Mouse (Mus musculus) CH12.LX (cell line): ENCODE measurements around the gene Speg. TPM values are rescaled to one million over a fixed set of nuclear protein-coding genes. Genes with fewer than 3 reads are reported as not detected.
A peak's percentile ranks its signal among the peaks of the same experiment; 100 is the strongest.

ENCODE experiments used
- DNase-seq: peaks from one replicate; pipeline ENCODE4 v3.0.0-alpha.2; 2013; ENCODE audit errors: extremely low read depth
- H3K27ac ChIP-seq: 2 replicates; pipeline ENCODE4 v1.5.1; 2012; ENCODE audit warnings: low read depth, mild to moderate bottlenecking, control low read depth, moderate library complexity; ENCODE audit not compliant: insufficient read depth
- H3K27me3 ChIP-seq: replicated peaks from 2 replicates; pipeline ENCODE3; 2012; ENCODE audit warnings: inconsistent platforms
- H3K36me3 ChIP-seq, 2 experiments: replicated peaks in 1 of 2; 2 replicates each; pipeline versions ENCODE3 to v1.6.1; 2012; ENCODE audit warnings: inconsistent platforms in 1 of 2, low read length in 1 of 2, mild to moderate bottlenecking in 1 of 2, mixed read lengths in 1 of 2, moderate library complexity in 1 of 2; ENCODE audit not compliant: control insufficient read depth in 1 of 2, insufficient read depth in 1 of 2
- H3K4me1 ChIP-seq, 2 experiments: 2 replicates each; pipeline ENCODE4 v1.6.1; 2012; ENCODE audit warnings: inconsistent platforms in 1 of 2, moderate library complexity in 1 of 2; ENCODE audit not compliant: insufficient read depth in 2 of 2, control insufficient read depth in 1 of 2
- H3K4me2 ChIP-seq: 2 replicates; pipeline ENCODE4 v1.6.1; 2012; ENCODE audit warnings: low read depth, mild to moderate bottlenecking, control low read depth; ENCODE audit not compliant: poor library complexity, insufficient read depth, severe bottlenecking
- H3K4me3 ChIP-seq, 3 experiments: fragments of 150-350 bp in 1 of 3; sonication (generic) in 1 of 3; replicated peaks in 1 of 3; 2 replicates each; pipeline versions ENCODE3 to v1.5.1; 2011 to 2012; ENCODE audit warnings: low read depth in 2 of 3, low read length in 2 of 3, mild to moderate bottlenecking in 2 of 3, moderate library complexity in 2 of 3, control low read depth in 1 of 3, improper control_type of control experiment in 1 of 3, inconsistent platforms in 1 of 3, mixed read lengths in 1 of 3; ENCODE audit not compliant: poor library complexity in 1 of 3
- H3K79me2 ChIP-seq: replicated peaks from 2 replicates; pipeline ENCODE4 v1.6.1; 2012; ENCODE audit warnings: mild to moderate bottlenecking, moderate library complexity; ENCODE audit not compliant: control insufficient read depth, poor library complexity, insufficient read depth, severe bottlenecking; ENCODE audit errors: extremely low read depth
- H3K9ac ChIP-seq: 2 replicates; pipeline ENCODE4 v1.6.1; 2012; ENCODE audit warnings: low read depth, mild to moderate bottlenecking, control low read depth, moderate library complexity; ENCODE audit not compliant: insufficient read depth
- H3K9me3 ChIP-seq: replicated peaks from 2 replicates; pipeline ENCODE3; 2012; ENCODE audit warnings: low read length, inconsistent platforms, mixed read lengths
- BHLHE40 ChIP-seq: IDR thresholded peaks from 2 replicates; pipeline ENCODE4 v1.6.1; 2011; ENCODE audit warnings: mild to moderate bottlenecking, low read depth, low read length, improper control_type of control experiment
- CHD1 ChIP-seq: IDR thresholded peaks from 2 replicates; pipeline ENCODE4 v1.6.1; 2012; ENCODE audit warnings: low read depth, low read length, improper control_type of control experiment, inconsistent platforms
- CHD2 ChIP-seq: IDR thresholded peaks from 2 replicates; pipeline ENCODE4 v1.6.1; 2011; ENCODE audit warnings: low read length, improper control_type of control experiment
- ELF1 ChIP-seq: IDR thresholded peaks from 2 replicates; pipeline ENCODE4 v1.6.1; 2014; ENCODE audit warnings: low read depth, mild to moderate bottlenecking, inconsistent platforms, low read length, improper control_type of control experiment
- EP300 ChIP-seq: IDR thresholded peaks from 2 replicates; pipeline ENCODE4 v1.6.1; 2011; ENCODE audit warnings: low read length, improper control_type of control experiment
- GABPA ChIP-seq: IDR thresholded peaks from 2 replicates; pipeline ENCODE4 v1.6.1; 2012; ENCODE audit warnings: low read depth, low read length, improper control_type of control experiment, inconsistent platforms; ENCODE audit not compliant: insufficient replicate concordance
- HCFC1 ChIP-seq: IDR thresholded peaks from 2 replicates; pipeline ENCODE4 v1.6.1; 2012; ENCODE audit warnings: low read depth, mild to moderate bottlenecking, inconsistent platforms, low read length, improper control_type of control experiment
- KAT2A ChIP-seq: IDR thresholded peaks from 2 replicates; pipeline ENCODE4 v1.6.1; 2012; ENCODE audit warnings: low read length, improper control_type of control experiment, inconsistent platforms; ENCODE audit not compliant: insufficient replicate concordance
- MAFK ChIP-seq: IDR thresholded peaks from 2 replicates; pipeline ENCODE4 v1.6.1; 2011; ENCODE audit warnings: low read length, improper control_type of control experiment; ENCODE audit not compliant: insufficient replicate concordance
- MAX ChIP-seq: IDR thresholded peaks from 2 replicates; pipeline ENCODE4 v1.6.1; 2011; ENCODE audit warnings: low read length, improper control_type of control experiment
- MEF2A ChIP-seq: IDR thresholded peaks from 2 replicates; pipeline ENCODE4 v1.6.1; 2014; ENCODE audit warnings: low read depth, mild to moderate bottlenecking, inconsistent platforms, low read length, improper control_type of control experiment, borderline replicate concordance
- NRF1 ChIP-seq: IDR thresholded peaks from 2 replicates; pipeline ENCODE4 v1.6.1; 2014; ENCODE audit warnings: low read depth, mild to moderate bottlenecking, inconsistent platforms, low read length, improper control_type of control experiment, moderate library complexity
- PAX5 ChIP-seq: IDR thresholded peaks from 2 replicates; pipeline ENCODE4 v1.6.1; 2012; ENCODE audit warnings: low read length, inconsistent platforms, mixed read lengths
- POLR2A ChIP-seq: IDR thresholded peaks from 2 replicates; pipeline ENCODE4 v1.6.1; 2011; ENCODE audit warnings: low read depth, mild to moderate bottlenecking, improper control_type of control experiment, low read length
- RAD21 ChIP-seq: IDR thresholded peaks from 2 replicates; pipeline ENCODE4 v1.6.1; 2011; ENCODE audit warnings: low read depth, mild to moderate bottlenecking, low read length, improper control_type of control experiment, moderate library complexity
- RCOR1 ChIP-seq: conservative IDR thresholded peaks from 2 replicates; pipeline ENCODE4 v1.6.1; 2012; ENCODE audit warnings: low read depth, mild to moderate bottlenecking, inconsistent platforms, low read length, improper control_type of control experiment
- UBTF ChIP-seq: IDR thresholded peaks from 2 replicates; pipeline ENCODE4 v1.6.1; 2012; ENCODE audit warnings: low read depth, mild to moderate bottlenecking, inconsistent platforms, low read length, improper control_type of control experiment, moderate library complexity
- ZMIZ1 ChIP-seq: IDR thresholded peaks from 2 replicates; pipeline ENCODE4 v1.6.1; 2012; ENCODE audit warnings: low read depth, mild to moderate bottlenecking, inconsistent platforms, low read length, improper control_type of control experiment
- dilution Hi-C: fragments of 300-500 bp; cut with MboI; formaldehyde crosslinking; loops from 2 replicates; pipeline ENCODE4 v1.14.3; 2020; ENCODE audit warnings: low sequenced_read_pairs; ENCODE audit not compliant: extremely low pct_unique_long_range_greater_than_20kb, extremely low pct_ligation_motif_present
- in situ Hi-C: fragments of 300-500 bp; cut with MboI; formaldehyde crosslinking; loops from 3 replicates; pipeline ENCODE4 v1.14.3; 2019; ENCODE audit warnings: low sequenced_read_pairs, low pct_ligation_motif_present, low pct_unique_long_range_greater_than_20kb, mixed read lengths
- polyA plus RNA-seq: library from polyadenylated mRNA; unstranded; fragments of >175 nt; gene quantifications from 2 replicates; pipeline ENCODE4 v1.2.1, GENCODE M21; 2012; ENCODE audit warnings: low read depth; ENCODE audit not compliant: insufficient read length
- total RNA-seq, 2 experiments: library from RNA; depleted of rRNA; stranded (reverse); fragments of 300-350 nt in 1 of 2; fragments of >200 nt in 1 of 2; gene quantifications; 2 replicates each; pipeline ENCODE4 v1.2.3; 2012 to 2014

Gene Speg
- total and polyA plus RNA-seq, 3 experiments, result 13.1 to 30.7 (median 18.8) TPM

DNA sequence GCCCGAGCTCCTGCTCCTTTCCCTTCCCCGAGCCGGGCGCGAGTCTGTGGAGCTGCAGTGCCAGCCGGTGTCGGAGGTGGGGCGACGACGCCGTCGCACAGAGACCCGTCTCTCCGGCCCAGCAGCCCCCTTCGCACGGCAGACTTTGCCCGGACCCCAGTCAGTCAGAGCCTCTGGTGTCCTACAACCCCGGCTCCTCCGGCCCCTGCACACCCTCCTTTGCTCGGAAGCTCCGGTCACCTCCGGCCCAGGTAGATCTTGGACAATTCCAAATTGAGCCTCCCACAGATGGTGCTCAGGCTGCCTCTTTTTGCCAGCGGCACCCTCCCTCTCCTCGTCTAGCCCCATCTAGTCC lies 104.5 kb downstream of the Speg start:
- Histone ChIP-seq H3K36me3 (peaks cover 20 to 26% of the 10 kb centered on the region in 2 experiments), H3K4me2 (peak overlapping the region; percentile 87), H3K27me3 (peaks cover 5% of the 10 kb centered on the region), H3K4me1 (peaks cover 7 to 24% of the 10 kb centered on the region in 2 experiments), H3K79me2 (peaks cover 5% of the 10 kb centered on the region; the same call in 1 of the 2 replicates), H3K9ac (no peak overlapping the region), H3K27ac (no peak overlapping the region), H3K9me3 (no peaks in the 10 kb centered on the region), H3K4me3 (peak overlapping the region in 2 of 3 experiments; percentile 51 to 78)
- dilution Hi-C loops, result no loop called here
- no peak for DNase-seq
- in situ Hi-C loops, result no loop called here
- TF ChIP-seq UBTF (no peak), CHD2 (no peak), MAFK (no peak), MAX (no peak), RAD21 (no peak), GABPA (no peak), BHLHE40 (no peak), POLR2A (no peak), EP300 (no peak), NRF1 (no peak), ELF1 (no peak), PAX5 (no peak), RCOR1 (no peak), HCFC1 (no peak), MEF2A (no peak), ZMIZ1 (no peak), CHD1 (no peak)

DNA sequence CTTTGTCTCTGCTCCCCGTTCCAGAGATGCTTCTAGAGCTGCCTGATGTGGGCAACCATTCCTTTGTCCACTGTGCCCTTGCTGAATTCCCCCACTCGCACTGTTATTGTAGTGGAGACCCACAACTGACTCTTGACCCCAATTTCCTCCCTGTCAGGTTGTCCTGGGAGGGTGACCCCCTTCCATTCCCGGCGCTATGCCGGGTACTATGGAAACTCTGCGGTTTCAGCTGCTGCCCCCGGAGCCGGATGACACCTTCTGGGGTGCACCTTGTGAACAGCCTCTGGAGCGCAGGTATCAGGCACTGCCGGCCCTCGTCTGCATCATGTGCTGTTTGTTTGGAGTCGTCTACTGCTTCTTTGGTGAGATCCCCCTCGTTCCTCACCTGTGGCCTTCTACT lies 104.9 kb downstream of the Speg start:
- no peak for DNase-seq
- Histone ChIP-seq H3K4me3 (no peak overlapping the region), H3K4me2 (peak overlapping the region; percentile 87), H3K9me3 (no peaks in the 10 kb centered on the region), H3K79me2 (peaks cover 5% of the 10 kb centered on the region; the same call in 1 of the 2 replicates), H3K4me1 (peaks cover 7 to 24% of the 10 kb centered on the region in 2 experiments)
- in situ Hi-C loops, result no loop called here
- dilution Hi-C loops, result no loop called here
- TF ChIP-seq MAFK, result no peak
- no peak for TF ChIP-seq CHD1
- no peak for TF ChIP-seq CHD2
- no peak for TF ChIP-seq KAT2A
- TF ChIP-seq, all 38 proteins: peak for 0
- H3K36me3 ChIP-seq, result peaks cover 15 to 23% of the 10 kb centered on the region in 2 experiments
- no peak overlapping the region for H3K9ac ChIP-seq
- peaks cover 5% of the 10 kb centered on the region for H3K27me3 ChIP-seq
- no peak overlapping the region for H3K27ac ChIP-seq
